Mouse (Mus musculus): ENCODE measurements at regions not wholly inside any gene's neighbourhood (a gene's known extent, or its start where the extent isn't known, plus 50 kb on each side); places are given as distances from the start of the nearest gene placed in this dataset.

GRCm38 (mm10) chr14:25064190-25064947, 394.6 kb upstream of the Zmiz1 start:
- no peak for DNase-seq (ENCODE audit: low spot score)

GRCm38 (mm10) chr14:25067435-25067834, 391.6 kb upstream of the Zmiz1 start:
- DNase-seq (ENCODE audit: low spot score): no peak

- no peak for DNase-seq (ENCODE audit: low spot score)
These were observed 390.6 kb upstream of the Zmiz1 start for GRCm38 (mm10) chr14:25068430-25068829.

GRCm38 (mm10) chr14:25073143-25073542, 385.8 kb upstream of the Zmiz1 start:
- DNase-seq (ENCODE audit: low spot score): no peak

GRCm38 (mm10) chr14:25074022-25074800, 384.8 kb upstream of the Zmiz1 start:
- no peak for DNase-seq (ENCODE audit: low spot score)

- no peak for DNase-seq (ENCODE audit: low spot score)
These were observed 384.1 kb upstream of the Zmiz1 start for GRCm38 (mm10) chr14:25074891-25075290.

GRCm38 (mm10) chr14:25080431-25080830, 378.6 kb upstream of the Zmiz1 start:
- no peak for DNase-seq (ENCODE audit: low spot score)

GRCm38 (mm10) chr14:25083847-25084246, 375.1 kb upstream of the Zmiz1 start:
- no peak for DNase-seq (ENCODE audit: low spot score)

- no peak for DNase-seq (ENCODE audit: low spot score)
These were observed 362.2 kb upstream of the Zmiz1 start for GRCm38 (mm10) chr14:25096786-25097185.

- DNase-seq (ENCODE audit: low spot score): no peak
These were observed 353.6 kb upstream of the Zmiz1 start for GRCm38 (mm10) chr14:25105391-25105790.

- no peak for DNase-seq (ENCODE audit: low spot score)
These were observed 352.5 kb upstream of the Zmiz1 start for GRCm38 (mm10) chr14:25106451-25106850.

- DNase-seq (ENCODE audit: low spot score): no peak
These were observed 350.8 kb upstream of the Zmiz1 start for GRCm38 (mm10) chr14:25108101-25108652.

- no peak for DNase-seq (ENCODE audit: low spot score)
These were observed 350.2 kb upstream of the Zmiz1 start for GRCm38 (mm10) chr14:25108701-25109290.

- no peak for DNase-seq (ENCODE audit: low spot score)
These were observed 349.3 kb upstream of the Zmiz1 start for GRCm38 (mm10) chr14:25109691-25110090.

- no peak for DNase-seq (ENCODE audit: low spot score)
These were observed 346.2 kb upstream of the Zmiz1 start for GRCm38 (mm10) chr14:25112832-25113231.

- no peak for DNase-seq (ENCODE audit: low spot score)
These were observed 345.7 kb upstream of the Zmiz1 start for GRCm38 (mm10) chr14:25113326-25113725.

- DNase-seq (ENCODE audit: low spot score): peak; percentile 74
These were observed 342.6 kb upstream of the Zmiz1 start for GRCm38 (mm10) chr14:25116424-25116823.

- DNase-seq (ENCODE audit: low spot score): no peak
These were observed 339.0 kb upstream of the Zmiz1 start for GRCm38 (mm10) chr14:25119999-25120398.

- no peak for DNase-seq (ENCODE audit: low spot score)
These were observed 338.5 kb upstream of the Zmiz1 start for GRCm38 (mm10) chr14:25120506-25120905.

GRCm38 (mm10) chr14:25122971-25123535, 335.9 kb upstream of the Zmiz1 start:
- no peak for DNase-seq (ENCODE audit: low spot score)

- DNase-seq (ENCODE audit: low spot score): no peak
These were observed 335.2 kb upstream of the Zmiz1 start for GRCm38 (mm10) chr14:25123541-25124337.
